Mouse (Mus musculus) liver, embryonic 11.5 days (tissue): Measurements from ENCODE around the gene Hexdc. TPM values are rescaled to one million over a fixed set of nuclear protein-coding genes. Genes with fewer than 3 reads are reported as not detected.

Experiments used
- ATAC-seq: fragments of 200-750 bp; cut with Nextera tagmentation; replicated peaks from 2 replicates; pipeline ENCODE4 v1.8.0; 2017; ENCODE audit warnings: moderate number of reproducible peaks, mild to moderate bottlenecking, moderate TSS enrichment, moderate library complexity; ENCODE audit not compliant: low FRiP score
- DNase-seq: peaks from one replicate; pipeline ENCODE4 v3.0.0-alpha.2; 2017; ENCODE audit warnings: low spot score
- H3K27ac ChIP-seq: fragments of 300-500 bp; sonication (generic); 2 replicates; pipeline ENCODE4 v1.5.1; 2014; ENCODE audit warnings: mild to moderate bottlenecking, low read depth, low read length, control low read depth
- H3K27me3 ChIP-seq: fragments of 300-500 bp; sonication (generic); replicated peaks from 2 replicates; pipeline ENCODE4 v1.6.1; 2014; ENCODE audit warnings: low read length, mixed read lengths; ENCODE audit not compliant: control insufficient read depth, insufficient read depth
- H3K36me3 ChIP-seq: fragments of 300-500 bp; sonication (generic); 2 replicates; pipeline ENCODE4 v1.6.1; 2014; ENCODE audit warnings: mild to moderate bottlenecking, low read length, moderate library complexity, mixed read lengths; ENCODE audit not compliant: control insufficient read depth, insufficient read depth
- H3K4me1 ChIP-seq: fragments of 300-500 bp; sonication (generic); replicated peaks from 2 replicates; pipeline ENCODE4 v1.6.1; 2014; ENCODE audit warnings: low read length, mixed read lengths; ENCODE audit not compliant: control insufficient read depth, insufficient read depth
- H3K4me2 ChIP-seq: fragments of 300-500 bp; sonication (generic); 2 replicates; pipeline ENCODE4 v1.6.1; 2014; ENCODE audit warnings: mild to moderate bottlenecking, control low read depth, moderate library complexity
- H3K4me3 ChIP-seq: fragments of 300-500 bp; sonication (generic); 2 replicates; pipeline ENCODE4 v1.5.1; 2014; ENCODE audit warnings: low read depth, low read length, control low read depth
- H3K9ac ChIP-seq: fragments of 300-500 bp; sonication (generic); 2 replicates; pipeline ENCODE4 v1.6.1; 2014; ENCODE audit warnings: low read depth, low read length, control low read depth
- H3K9me3 ChIP-seq: fragments of 300-500 bp; sonication (generic); 2 replicates; pipeline ENCODE4 v1.6.1; 2016; ENCODE audit warnings: low read length, inconsistent platforms, mixed read lengths; ENCODE audit not compliant: control insufficient read depth
- WGBS: fragments of 180-500 bp; shearing (Covaris S2); extraction: QIAGEN DNeasy Blood & Tissue Kit; methylation state at CpG from one replicate; pipeline ENCODE4 v1.1.7; 2014; 5-methylcytosine and 5-hydroxymethylcytosine counted together
- polyA plus RNA-seq: library from polyadenylated mRNA; unstranded; fragments of >200 nt; fragmentation: Nextera tagmentation; extraction: Ambion mirVana; gene quantifications from 2 replicates; pipeline ENCODE4 v1.2.1, GENCODE M21; 2014

The Hexdc gene
- polyA plus RNA-seq, 1 experiment from 2014 or later = 5.6 TPM

- Histone ChIP-seq H3K4me2 (no peak overlapping the region), H3K4me1 (0 out of 2 replicates have a peak, but pooled peaks cover 4% of the 10 kb centered on the region), H3K9me3 (no peaks in the 10 kb centered on the region), H3K27me3 (no peaks in the 10 kb centered on the region), H3K36me3 (no peaks in the 10 kb centered on the region), H3K4me3 (no peak overlapping the region), H3K9ac (no peak overlapping the region), H3K27ac (no peak overlapping the region)
- 55% methylated on average over 12 of the region's 12 CpGs for WGBS
- DNase-seq (peak; percentile 50), ATAC-seq (peak; percentile 62)
Measured at GRCm38 (mm10) chr11:121176285-121177270, 27.7 kb upstream of the Hexdc start.

GRCm38 (mm10) chr11:121189681-121190080, 14.6 kb upstream of the Hexdc start:
- H3K27me3 ChIP-seq = no peaks in the 10 kb centered on the region
- no peak overlapping the region for H3K27ac ChIP-seq
- DNase-seq = no peak
- 84% methylated on average over 3 of the region's 3 CpGs for WGBS
- no peaks in the 10 kb centered on the region for H3K36me3 ChIP-seq
- H3K9ac ChIP-seq = no peak overlapping the region
- no peaks in the 10 kb centered on the region for H3K4me1 ChIP-seq
- ATAC-seq = no peak
- H3K4me2 ChIP-seq = no peak overlapping the region
- no peaks in the 10 kb centered on the region for H3K9me3 ChIP-seq
- no peak overlapping the region for H3K4me3 ChIP-seq

- no peak overlapping the region for H3K4me2 ChIP-seq
- no peak for DNase-seq
- no peaks in the 10 kb centered on the region for H3K36me3 ChIP-seq
- H3K9me3 ChIP-seq = no peaks in the 10 kb centered on the region
- H3K4me1 ChIP-seq = no peaks in the 10 kb centered on the region
- H3K27me3 ChIP-seq = no peaks in the 10 kb centered on the region
- 50% methylated on average over 2 of the region's 2 CpGs for WGBS
- H3K9ac ChIP-seq = no peak overlapping the region
- H3K4me3 ChIP-seq = no peak overlapping the region
- ATAC-seq = no peak
- H3K27ac ChIP-seq = no peak overlapping the region
Measured at GRCm38 (mm10) chr11:121192742-121193141, 11.5 kb upstream of the Hexdc start.

DNA sequence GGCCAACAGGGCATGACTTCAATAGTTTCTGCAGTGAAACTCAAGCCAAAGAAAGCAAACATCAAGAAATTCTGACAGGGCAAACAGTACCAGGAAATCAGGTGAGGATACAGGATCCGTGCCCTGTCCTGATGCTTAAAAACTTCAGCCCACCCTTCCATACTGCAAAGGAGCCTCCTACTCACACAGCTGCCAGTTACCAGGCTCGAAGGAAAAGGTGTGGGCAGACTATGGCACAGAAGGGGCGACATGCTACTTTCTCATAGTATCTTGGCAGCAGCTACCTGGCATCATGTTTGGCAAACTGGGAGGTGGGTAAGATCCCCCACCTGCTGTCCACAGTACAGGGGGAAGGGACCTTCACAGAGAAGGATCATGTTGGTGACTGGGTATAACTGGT, 10.8 kb upstream of the Hexdc start:
- WGBS = 74% methylated on average over 3 of the region's 3 CpGs
- H3K27ac ChIP-seq = no peak overlapping the region
- no peaks in the 10 kb centered on the region for H3K27me3 ChIP-seq
- no peaks in the 10 kb centered on the region for H3K4me1 ChIP-seq
- H3K9ac ChIP-seq = no peak overlapping the region
- H3K4me2 ChIP-seq = no peak overlapping the region
- DNase-seq (no peak), ATAC-seq (no peak)
- no peak overlapping the region for H3K4me3 ChIP-seq
- H3K36me3 ChIP-seq = no peaks in the 10 kb centered on the region
- no peaks in the 10 kb centered on the region for H3K9me3 ChIP-seq

DNA sequence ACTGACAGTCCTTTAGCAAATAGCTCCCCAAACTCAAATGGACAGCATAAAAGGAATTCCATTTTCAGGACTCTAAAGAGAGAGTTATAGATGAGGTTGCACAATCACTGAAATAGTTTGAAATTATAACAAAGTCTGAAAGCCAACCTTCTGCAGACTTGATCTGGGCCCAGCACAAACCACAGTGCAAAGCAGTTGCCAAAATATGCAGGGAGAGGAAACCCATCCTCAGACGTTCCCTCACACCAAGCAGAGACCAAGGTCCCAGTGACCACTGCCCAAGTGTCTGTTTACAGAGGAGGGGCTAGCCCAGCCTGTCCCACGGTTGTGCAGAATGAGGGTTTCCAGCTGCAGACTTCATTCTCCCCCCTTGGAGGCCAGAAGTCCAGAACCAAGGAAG, 5.6 kb upstream of the Hexdc start:
- Histone ChIP-seq H3K27me3 (no peaks in the 10 kb centered on the region), H3K9me3 (no peaks in the 10 kb centered on the region), H3K27ac (no peak overlapping the region), H3K4me3 (no peak overlapping the region), H3K36me3 (no peaks in the 10 kb centered on the region), H3K4me1 (peaks cover 3% of the 10 kb centered on the region), H3K9ac (no peak overlapping the region), H3K4me2 (no peak overlapping the region)
- DNase-seq (no peak), ATAC-seq (no peak)
- WGBS = 40% methylated on average over 2 of the region's 2 CpGs

- no peak for ATAC-seq
- peaks cover 7% of the 10 kb centered on the region for H3K4me1 ChIP-seq
- H3K36me3 ChIP-seq = no peaks in the 10 kb centered on the region
- no peak overlapping the region for H3K4me3 ChIP-seq
- H3K9ac ChIP-seq = no peak overlapping the region
- H3K27me3 ChIP-seq = no peaks in the 10 kb centered on the region
- H3K27ac ChIP-seq = no peak overlapping the region
- WGBS = 81% methylated on average over 4 of the region's 4 CpGs
- H3K4me2 ChIP-seq = no peak overlapping the region
- no peaks in the 10 kb centered on the region for H3K9me3 ChIP-seq
- no peak for DNase-seq
Measured at GRCm38 (mm10) chr11:121199851-121200250, 4.4 kb upstream of the Hexdc start.

- Histone ChIP-seq H3K9me3 (no peaks in the 10 kb centered on the region), H3K4me1 (peaks cover 11% of the 10 kb centered on the region), H3K4me2 (no peak overlapping the region), H3K36me3 (no peaks in the 10 kb centered on the region), H3K27ac (no peak overlapping the region), H3K4me3 (no peak overlapping the region), H3K27me3 (no peaks in the 10 kb centered on the region), H3K9ac (no peak overlapping the region)
- WGBS = 89% methylated on average over 6 of the region's 6 CpGs
- ATAC-seq = no peak
- DNase-seq = no peak
Measured at GRCm38 (mm10) chr11:121200781-121201180, 3.5 kb upstream of the Hexdc start.

DNA sequence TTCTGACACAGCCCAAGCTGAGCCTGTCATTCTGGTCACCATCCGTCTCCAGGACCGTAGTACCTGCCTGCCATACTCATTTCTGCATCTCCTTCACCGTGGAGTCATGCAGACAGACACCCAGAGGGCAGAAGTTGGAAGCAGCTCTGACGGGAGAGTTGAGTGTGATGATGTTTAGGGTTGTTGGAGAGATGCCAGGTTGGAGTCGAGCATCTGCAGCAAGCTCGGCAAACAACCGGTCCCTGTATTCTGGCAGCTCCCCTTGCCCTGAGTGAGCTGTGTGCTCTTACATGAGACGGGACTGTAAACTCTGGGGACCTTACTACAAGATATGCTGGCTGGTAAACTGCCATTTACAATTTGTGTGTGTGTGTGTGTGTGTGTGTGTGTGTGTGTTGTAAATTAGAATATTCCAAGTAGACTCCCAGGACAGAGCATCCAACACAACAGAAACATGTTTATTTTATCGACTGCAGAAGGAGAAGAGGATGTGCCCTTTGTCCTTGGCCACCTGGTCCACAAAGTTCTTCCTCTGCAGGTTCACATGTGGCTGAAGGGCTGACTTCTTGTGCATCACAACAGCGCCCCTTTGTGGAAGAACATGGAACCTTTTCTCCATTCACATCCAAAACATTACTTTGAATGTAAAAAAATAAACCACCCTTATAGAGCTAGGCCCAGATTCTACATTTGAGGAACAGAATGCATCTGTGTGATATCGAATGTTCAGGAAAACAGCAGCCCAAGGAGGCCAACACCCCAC, 2.6 kb upstream of the Hexdc start:
- Histone ChIP-seq H3K9ac (no peak overlapping the region), H3K4me3 (no peak overlapping the region), H3K9me3 (no peaks in the 10 kb centered on the region), H3K27me3 (no peaks in the 10 kb centered on the region), H3K4me2 (no peak overlapping the region), H3K27ac (no peak overlapping the region), H3K36me3 (no peaks in the 10 kb centered on the region), H3K4me1 (peaks cover 11% of the 10 kb centered on the region)
- 68% methylated on average over 11 of the region's 11 CpGs for WGBS
- DNase-seq (no peak), ATAC-seq (no peak)
